Mouse (Mus musculus) frontal cortex, postnatal 10 days (tissue): ENCODE results near the gene Emilin2.

Experiments
- DNase-seq, 2 experiments: peaks; one replicate each; pipeline ENCODE4 v3.0.0; 2022; ENCODE audit warnings: low spot score in 2 of 2, mixed read lengths in 1 of 2

Emilin2 gene

DNA sequence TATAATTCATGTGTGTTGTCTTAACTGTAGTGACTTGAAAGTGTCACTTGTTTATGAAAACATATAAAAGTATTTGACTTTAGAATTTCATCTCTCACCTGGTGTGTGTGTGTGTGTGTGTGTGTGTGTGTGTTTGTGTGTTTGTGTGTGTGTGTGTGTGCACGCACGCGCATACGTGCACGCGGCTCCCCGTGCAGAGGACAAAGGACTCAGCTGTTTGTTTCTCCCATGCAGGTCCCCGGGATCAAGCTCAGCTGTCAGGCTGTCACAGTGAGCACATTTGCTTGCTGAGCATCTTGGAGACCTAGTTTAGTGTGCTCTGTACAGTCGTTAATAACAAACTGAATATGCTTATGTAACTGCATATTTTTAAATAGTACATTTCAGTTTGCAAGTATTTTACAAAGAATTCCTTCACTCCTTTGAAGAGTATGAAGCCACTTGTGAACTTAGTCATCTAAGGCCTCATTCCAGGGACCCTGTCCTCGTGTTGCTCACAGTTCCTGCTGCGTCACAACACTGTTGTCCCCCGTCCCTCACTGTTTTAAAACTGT, 77.7 kb downstream of the Emilin2 start:
- no peak for DNase-seq

DNA sequence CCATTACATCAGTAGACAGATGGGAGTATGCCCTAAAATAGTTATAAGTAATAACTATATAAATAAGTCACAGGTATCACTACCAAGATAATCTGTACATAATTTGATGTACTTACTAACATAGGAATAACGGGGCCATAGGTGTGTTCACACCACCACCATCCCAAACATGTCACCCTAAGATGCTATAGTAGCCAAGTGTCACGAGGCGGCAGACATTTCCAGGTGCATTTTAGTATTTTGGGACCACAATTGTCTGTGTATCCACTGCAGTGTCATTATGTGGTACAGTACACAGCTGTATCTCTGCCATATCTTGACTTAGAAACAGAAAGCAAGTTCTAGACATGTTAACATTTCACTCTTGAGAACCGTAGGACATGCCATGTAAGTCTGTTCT, 78.6 kb downstream of the Emilin2 start:
- DNase-seq, result no peak

- no peak for DNase-seq
Observed at GRCm38 (mm10) chr17:71231998-71232397, 79.8 kb downstream of the Emilin2 start.

DNA sequence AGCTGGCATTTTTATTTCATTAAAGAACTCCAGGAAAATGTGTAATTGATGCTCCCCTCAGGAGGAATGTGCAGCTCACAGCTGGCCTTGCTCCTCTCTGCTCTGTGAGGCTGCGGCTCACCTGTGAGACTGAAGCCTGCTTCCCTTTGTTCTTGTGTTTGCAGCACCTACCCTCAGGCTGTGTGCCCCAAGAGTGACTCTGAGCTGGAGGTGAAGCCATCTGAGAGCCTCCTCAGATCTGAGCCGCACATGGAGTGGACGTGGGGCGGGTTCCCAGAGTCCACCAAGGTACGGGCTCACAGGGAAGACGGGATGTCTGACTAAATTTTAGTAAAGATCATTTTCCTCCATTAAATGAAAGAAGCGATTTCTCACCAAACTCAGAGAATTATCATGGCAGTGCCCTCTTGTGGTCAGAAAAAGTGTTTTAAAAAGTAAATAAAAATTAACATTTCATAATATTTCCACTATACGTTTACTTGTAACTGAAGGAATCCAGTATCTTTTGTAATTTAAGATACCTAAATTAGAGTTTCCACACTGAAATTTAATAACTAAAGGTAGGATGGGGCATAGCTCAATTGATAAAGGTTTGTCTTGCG, 81.6 kb downstream of the Emilin2 start:
- DNase-seq, result no peak

DNA sequence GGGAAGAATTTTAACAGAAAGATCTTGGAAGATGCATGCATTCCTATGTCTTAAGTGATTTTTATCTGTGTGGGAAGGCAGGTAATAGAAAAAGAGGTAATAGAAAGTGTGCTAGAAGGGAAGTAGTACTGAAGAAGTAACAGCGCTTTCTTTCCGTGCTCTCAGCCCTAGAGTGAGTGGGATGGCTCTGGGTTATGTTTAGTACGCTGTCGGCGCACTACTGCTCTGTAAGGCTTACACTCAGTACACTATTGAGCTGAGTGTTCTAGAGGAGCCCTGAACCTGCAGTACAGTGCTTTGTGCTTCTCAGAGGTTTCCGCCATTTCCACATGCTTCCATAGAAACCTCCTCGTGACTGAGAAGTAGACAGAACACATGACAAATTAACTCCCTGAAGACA, 83.1 kb downstream of the Emilin2 start:
- DNase-seq, result no peak

DNA sequence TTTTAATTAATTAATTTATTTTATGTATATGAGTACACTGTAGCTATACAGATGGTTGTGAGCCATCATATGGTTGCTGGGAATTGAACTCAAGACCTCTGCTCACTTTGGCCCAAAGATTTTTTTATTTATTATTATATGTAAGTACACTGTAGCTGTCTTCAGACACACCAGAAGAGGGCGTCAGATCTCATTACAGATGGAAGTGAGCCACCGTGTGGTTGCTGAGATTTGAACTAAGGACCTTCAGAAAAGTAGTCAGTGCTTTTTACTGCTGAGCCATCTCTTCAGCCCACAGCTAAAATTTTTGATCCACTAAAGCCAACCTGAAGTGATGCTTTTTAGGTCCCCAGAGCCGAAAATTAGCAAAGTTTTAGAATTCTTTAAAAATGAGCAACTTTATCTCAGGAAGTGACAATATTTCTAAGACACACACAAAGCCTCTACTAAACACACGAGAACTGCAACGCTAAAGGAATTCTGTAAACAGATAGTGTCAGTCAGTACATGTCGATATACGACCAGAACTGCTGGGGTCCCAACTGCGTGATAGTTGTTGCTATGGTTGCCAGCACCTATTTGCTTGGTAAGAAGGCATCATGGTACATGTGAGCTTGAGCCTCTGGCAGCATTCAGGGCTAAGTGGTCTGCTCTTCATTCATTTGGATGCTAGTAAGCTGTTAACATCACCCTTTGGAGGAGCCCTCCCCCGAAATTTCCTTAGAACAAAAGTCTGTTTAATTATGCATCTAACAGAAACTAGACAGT, 84.5 kb downstream of the Emilin2 start:
- no peak for DNase-seq

DNA sequence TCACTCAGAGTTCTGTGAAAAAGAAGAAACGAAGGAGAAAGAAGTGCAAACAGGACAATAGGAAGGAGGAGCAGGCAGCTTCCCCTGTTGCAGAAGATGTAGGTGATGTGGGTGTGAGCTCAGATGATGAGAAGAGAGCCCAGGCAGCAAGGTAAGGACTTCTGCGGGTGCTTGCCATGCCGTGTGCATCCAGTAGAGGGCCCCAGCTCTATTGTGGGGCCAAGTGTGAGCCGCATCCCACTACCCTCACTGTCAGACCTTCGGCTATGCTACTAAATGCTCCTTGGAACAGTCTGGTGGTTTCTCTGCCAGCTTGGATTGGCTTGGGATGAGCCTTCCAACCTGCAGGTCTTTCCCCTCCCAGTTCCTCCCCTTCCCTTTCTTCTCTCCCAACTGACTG, 86.7 kb downstream of the Emilin2 start:
- no peak for DNase-seq

DNA sequence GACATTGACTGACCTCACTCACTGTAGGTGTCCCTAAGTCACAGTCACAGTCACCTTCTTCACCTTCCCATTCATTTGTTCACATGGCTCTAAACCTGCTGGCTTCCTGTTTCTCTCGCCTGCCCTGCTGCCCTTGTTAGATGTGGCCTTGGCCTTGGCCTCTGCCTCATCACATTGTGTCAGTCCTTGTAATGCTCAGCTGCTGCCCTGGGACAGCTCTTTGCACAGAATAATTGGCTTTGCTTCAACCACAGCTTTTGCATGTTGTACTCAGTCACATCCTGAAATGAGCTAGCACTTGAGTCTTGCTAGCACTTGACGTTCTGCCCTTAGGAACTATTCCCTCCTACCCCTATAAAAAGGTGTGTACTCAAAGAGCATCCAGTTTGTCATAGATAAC, 87.3 kb downstream of the Emilin2 start:
- no peak for DNase-seq

GRCm38 (mm10) chr17:71223676-71224075, 88.1 kb downstream of the Emilin2 start:
- no peak for DNase-seq

- no peak for DNase-seq
Observed at GRCm38 (mm10) chr17:71221383-71221782, 90.4 kb downstream of the Emilin2 start.

- DNase-seq, result no peak
Observed at GRCm38 (mm10) chr17:71217111-71217685, 94.6 kb downstream of the Emilin2 start.

DNA sequence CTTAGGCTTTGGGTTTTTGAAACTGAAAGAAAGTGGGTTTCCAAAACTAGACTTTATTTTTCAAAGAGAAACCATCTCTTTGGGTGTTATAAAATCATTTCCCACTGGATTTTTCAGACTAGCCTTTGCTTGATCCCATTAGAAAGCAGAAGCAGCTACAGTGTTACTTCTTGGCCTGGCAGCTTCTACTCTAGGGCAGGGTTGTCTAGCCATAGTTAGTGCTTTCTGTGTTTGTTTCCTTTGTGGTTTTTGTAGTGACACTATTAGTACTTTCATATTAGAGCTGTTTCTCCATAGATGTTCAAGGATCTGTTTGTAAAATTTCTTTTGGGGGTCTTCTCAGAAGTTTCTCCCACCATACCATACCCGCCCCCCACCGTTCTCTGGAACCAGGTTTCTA, 95.5 kb downstream of the Emilin2 start:
- no peak for DNase-seq

DNA sequence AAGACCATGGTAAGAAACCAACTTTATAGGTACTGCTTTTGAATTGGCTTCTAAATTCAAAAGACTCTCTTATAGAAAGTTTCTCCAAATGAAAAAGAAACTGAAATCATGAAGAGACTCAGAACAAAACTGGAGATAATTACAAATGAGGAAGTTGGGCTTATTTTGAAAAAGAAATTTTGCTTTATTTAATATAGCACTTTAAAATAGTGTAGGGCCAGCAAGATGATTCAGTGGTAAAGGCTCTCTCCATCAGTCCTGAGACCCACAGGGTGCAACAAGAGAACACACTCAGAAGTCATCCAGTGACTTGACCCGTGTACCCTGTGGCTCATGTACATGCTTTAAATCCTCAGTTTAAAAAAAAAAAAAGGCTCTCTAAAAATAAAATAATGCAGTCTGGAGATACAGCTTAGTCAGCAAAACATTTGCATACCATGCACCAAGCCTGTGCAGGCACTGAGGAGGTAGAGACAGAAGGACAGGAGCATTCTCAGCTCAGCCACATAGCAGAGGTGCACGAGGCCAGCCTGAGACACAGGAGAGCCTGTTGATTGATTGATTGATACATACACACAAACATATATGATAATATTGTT, 96.4 kb downstream of the Emilin2 start:
- DNase-seq, result no peak

- no peak for DNase-seq
Observed at GRCm38 (mm10) chr17:71214514-71215240, 97.1 kb downstream of the Emilin2 start.

- DNase-seq, result no peak
Observed at GRCm38 (mm10) chr17:71213666-71214065, 98.1 kb downstream of the Emilin2 start.

- no peak for DNase-seq
Observed at GRCm38 (mm10) chr17:71211962-71212646, 99.7 kb downstream of the Emilin2 start.

GRCm38 (mm10) chr17:71209936-71210335, 101.8 kb downstream of the Emilin2 start:
- no peak for DNase-seq

DNA sequence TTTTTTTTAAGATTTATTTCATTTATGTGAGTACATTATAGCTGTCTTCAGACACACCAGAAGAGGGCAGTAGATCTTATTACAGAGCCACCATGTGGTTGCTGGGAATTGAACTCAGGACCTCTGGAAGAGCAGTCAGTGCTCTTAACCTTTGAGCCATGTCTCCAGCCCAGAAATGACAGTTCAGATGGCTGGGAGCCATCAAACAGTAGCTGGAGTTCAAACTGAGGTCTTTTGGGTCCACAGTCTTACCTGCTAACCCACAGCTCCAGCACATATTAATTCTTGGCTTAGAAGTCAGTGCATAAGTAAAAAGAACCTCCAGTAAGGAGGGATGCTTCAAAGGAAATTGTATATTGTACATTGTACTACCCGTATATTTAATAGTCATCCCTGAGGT, 102.9 kb downstream of the Emilin2 start:
- no peak for DNase-seq

GRCm38 (mm10) chr17:71208376-71208775, 103.4 kb downstream of the Emilin2 start:
- DNase-seq, result no peak

GRCm38 (mm10) chr17:71207268-71207667, 104.5 kb downstream of the Emilin2 start:
- DNase-seq, result no peak
